Mouse (Mus musculus) heart, adult 2 months (tissue): ENCODE measurements around the gene Ccdc177.

ENCODE experiments used
- CTCF ChIP-seq: fragments of 200-600 bp; IDR thresholded peaks from 2 replicates; pipeline ENCODE4 v1.8.1; 2022; ENCODE audit warnings: antibody characterized with exemption, mild to moderate bottlenecking, moderate library complexity
- EP300 ChIP-seq: fragments of 200-500 bp; IDR thresholded peaks from 2 replicates; pipeline ENCODE4 v1.6.1; 2011; ENCODE audit warnings: low read depth, low read length, control low read depth; ENCODE audit not compliant: insufficient read depth
- POLR2A ChIP-seq: fragments of 200-500 bp; IDR thresholded peaks from 2 replicates; pipeline ENCODE4 v1.6.1; 2011; ENCODE audit warnings: mild to moderate bottlenecking, low read depth, low read length, control low read depth; ENCODE audit not compliant: insufficient read depth

GRCm38 (mm10) chr12:80776046-80776634 lies 15.7 kb upstream of the Ccdc177 start:
- TF ChIP-seq POLR2A (no peak), CTCF (no peak), EP300 (no peak)
